Mouse (Mus musculus): ENCODE measurements around the gene Gldc. TPM values are rescaled to one million over a fixed set of nuclear protein-coding genes. Genes with fewer than 3 reads are reported as not detected.

Gene Gldc
- polyA plus RNA-seq, 1 experiment = 74.2 TPM

DNA sequence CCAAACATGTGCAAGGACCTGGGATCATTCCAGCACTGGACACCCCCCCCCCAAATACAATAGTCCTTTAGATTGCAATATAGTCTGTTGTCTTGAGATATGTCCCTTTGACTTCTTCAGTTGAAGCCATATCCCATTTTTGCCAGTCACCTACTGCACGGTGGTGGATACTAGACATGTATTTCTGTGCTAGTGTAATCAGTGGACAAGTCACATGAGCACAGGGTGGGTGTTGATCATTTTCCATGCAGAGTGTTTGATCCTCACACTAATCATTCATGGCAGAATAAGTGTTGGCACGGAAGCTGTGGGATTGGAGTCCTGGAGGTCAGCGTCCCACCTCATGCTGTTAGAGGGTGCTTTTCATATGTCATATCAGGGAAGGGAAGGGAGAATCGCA is 30.6 kb upstream of the Gldc start:
- Histone ChIP-seq H3K27ac (ENCODE audit: insufficient read depth, low read depth, low read length) (no peak overlapping the region), H3K36me3 (ENCODE audit: control insufficient read depth, insufficient read depth, low read length) (no peaks in the 10 kb centered on the region), H3K4me1 (ENCODE audit: control insufficient read depth, insufficient read depth, low read length) (no peaks in the 10 kb centered on the region; the same call in 1 of the 2 replicates), H3K27me3 (replicated peaks; ENCODE audit: control insufficient read depth, insufficient read depth, low read length) (no peaks in the 10 kb centered on the region), H3K4me3 (ENCODE audit: insufficient read depth, low read depth, low read length) (no peak overlapping the region)
- DNase-seq = no peak
- WGBS = 76% methylated on average over 4 of the region's 4 CpGs
- TF ChIP-seq POLR2A (IDR thresholded peaks at IDR 0.05; ENCODE audit: low read depth, low read length) (no peak), CTCF (conservative IDR thresholded peaks at IDR 0.05; ENCODE audit: insufficient read depth, insufficient read length, low read depth, low read length) (no peak)

DNA sequence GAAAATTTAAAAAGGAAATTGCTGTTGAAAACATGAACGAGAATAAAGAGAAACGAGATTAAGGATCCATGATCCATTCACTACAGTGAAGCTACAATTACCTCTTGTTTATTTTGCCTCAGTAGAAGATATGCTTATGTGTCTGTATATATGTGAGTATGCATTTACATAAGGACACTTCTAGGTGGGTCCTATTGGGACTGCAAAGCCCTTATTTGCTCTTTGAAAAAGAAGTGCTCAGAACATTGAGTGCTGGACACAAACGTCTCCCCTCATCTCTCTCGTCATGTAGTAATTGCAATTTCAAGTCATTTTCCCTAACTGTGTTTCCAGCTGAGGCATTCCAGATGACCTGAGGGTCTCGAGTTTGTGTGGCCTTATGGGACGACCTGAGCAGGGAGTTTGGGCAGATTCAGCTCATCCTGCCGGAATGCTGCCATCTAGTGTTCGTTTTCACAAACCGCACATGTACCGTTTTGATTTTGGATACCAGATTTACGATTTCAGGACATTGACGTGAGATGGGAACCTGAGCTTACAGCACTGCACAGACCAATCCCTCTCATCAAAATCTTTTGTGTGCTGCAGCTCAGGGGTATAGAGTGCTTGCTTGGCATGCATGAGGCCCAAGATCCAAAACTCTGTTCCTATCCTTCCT is 30.1 kb upstream of the Gldc start:
- Histone ChIP-seq H3K27ac (ENCODE audit: insufficient read depth, low read depth, low read length) (no peak overlapping the region), H3K4me1 (ENCODE audit: control insufficient read depth, insufficient read depth, low read length) (no peaks in the 10 kb centered on the region; the same call in 1 of the 2 replicates), H3K36me3 (ENCODE audit: control insufficient read depth, insufficient read depth, low read length) (no peaks in the 10 kb centered on the region), H3K27me3 (replicated peaks; ENCODE audit: control insufficient read depth, insufficient read depth, low read length) (no peaks in the 10 kb centered on the region), H3K4me3 (ENCODE audit: insufficient read depth, low read depth, low read length) (no peak overlapping the region)
- peak; percentile 48 for DNase-seq
- WGBS = 17% methylated on average over 12 of the region's 12 CpGs
- no peak for TF ChIP-seq POLR2A (IDR thresholded peaks at IDR 0.05; ENCODE audit: low read depth, low read length)
- TF ChIP-seq CTCF (conservative IDR thresholded peaks at IDR 0.05; ENCODE audit: insufficient read depth, insufficient read length, low read depth, low read length) = peak; percentile 94

DNA sequence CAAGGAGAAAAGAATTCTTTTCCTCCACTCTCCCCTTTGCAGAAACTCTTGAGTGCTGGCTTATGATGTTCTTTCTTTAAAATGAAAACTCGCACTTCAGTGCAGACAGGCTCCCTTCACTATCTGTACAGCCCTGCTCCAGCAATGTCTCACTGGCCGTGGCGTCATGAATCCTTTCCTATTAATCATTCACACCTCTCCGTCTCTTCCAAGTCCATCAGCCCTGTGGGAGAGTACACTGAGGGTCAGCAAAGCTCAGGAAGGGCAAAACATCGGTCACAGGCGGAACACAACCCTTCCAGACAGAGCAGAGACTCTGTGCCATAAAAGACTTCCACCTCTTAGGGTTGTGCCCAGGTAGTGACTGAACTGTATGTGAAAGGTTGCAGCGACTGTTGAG is 26.9 kb upstream of the Gldc start:
- TF ChIP-seq POLR2A (IDR thresholded peaks at IDR 0.05; ENCODE audit: low read depth, low read length) (no peak), CTCF (conservative IDR thresholded peaks at IDR 0.05; ENCODE audit: insufficient read depth, insufficient read length, low read depth, low read length) (no peak)
- Histone ChIP-seq H3K4me3 (ENCODE audit: insufficient read depth, low read depth, low read length) (no peak overlapping the region), H3K27ac (ENCODE audit: insufficient read depth, low read depth, low read length) (no peak overlapping the region), H3K36me3 (ENCODE audit: control insufficient read depth, insufficient read depth, low read length) (no peaks in the 10 kb centered on the region), H3K27me3 (replicated peaks; ENCODE audit: control insufficient read depth, insufficient read depth, low read length) (no peaks in the 10 kb centered on the region), H3K4me1 (ENCODE audit: control insufficient read depth, insufficient read depth, low read length) (no peaks in the 10 kb centered on the region; the same call in 1 of the 2 replicates)
- DNase-seq = peak; percentile 88
- 42% methylated on average over 7 of the region's 7 CpGs for WGBS

GRCm38 (mm10) chr19:30194999-30195398 is 19.8 kb upstream of the Gldc start:
- no peak overlapping the region for H3K4me3 ChIP-seq (ENCODE audit: insufficient read depth, low read depth, low read length)
- 76% methylated on average over 6 of the region's 6 CpGs for WGBS
- no peaks in the 10 kb centered on the region for H3K27me3 ChIP-seq (replicated peaks; ENCODE audit: control insufficient read depth, insufficient read depth, low read length)
- no peak overlapping the region for H3K27ac ChIP-seq (ENCODE audit: insufficient read depth, low read depth, low read length)
- no peaks in the 10 kb centered on the region for H3K4me1 ChIP-seq (ENCODE audit: control insufficient read depth, insufficient read depth, low read length)
- DNase-seq = no peak
- TF ChIP-seq POLR2A (IDR thresholded peaks at IDR 0.05; ENCODE audit: low read depth, low read length) (no peak), CTCF (conservative IDR thresholded peaks at IDR 0.05; ENCODE audit: insufficient read depth, insufficient read length, low read depth, low read length) (no peak)
- no peaks in the 10 kb centered on the region for H3K36me3 ChIP-seq (ENCODE audit: control insufficient read depth, insufficient read depth, low read length)

DNA sequence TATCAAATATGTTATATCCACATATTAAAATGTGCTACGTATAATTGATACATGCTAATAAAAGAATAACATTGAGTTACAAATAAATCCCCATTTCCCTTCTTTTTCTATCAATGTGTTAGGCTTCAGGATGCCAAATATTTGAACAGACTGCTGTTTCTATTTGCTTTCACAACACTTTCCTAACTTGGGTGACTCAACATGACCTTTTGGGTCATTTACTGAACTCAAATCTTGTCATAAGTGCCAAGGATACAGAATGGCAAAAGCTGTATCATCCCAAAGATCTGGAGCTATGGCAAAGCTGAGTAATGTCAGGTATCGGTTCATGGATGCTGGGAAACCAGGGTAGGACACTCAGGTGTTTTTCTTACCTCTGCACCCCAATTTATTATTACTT is 12.0 kb upstream of the Gldc start:
- H3K27ac ChIP-seq (ENCODE audit: insufficient read depth, low read depth, low read length) = no peak overlapping the region
- 96% methylated on average over 2 of the region's 2 CpGs for WGBS
- no peak overlapping the region for H3K4me3 ChIP-seq (ENCODE audit: insufficient read depth, low read depth, low read length)
- H3K36me3 ChIP-seq (ENCODE audit: control insufficient read depth, insufficient read depth, low read length) = no peaks in the 10 kb centered on the region
- no peak for DNase-seq
- no peaks in the 10 kb centered on the region for H3K27me3 ChIP-seq (replicated peaks; ENCODE audit: control insufficient read depth, insufficient read depth, low read length)
- H3K4me1 ChIP-seq (ENCODE audit: control insufficient read depth, insufficient read depth, low read length) = no peaks in the 10 kb centered on the region
- TF ChIP-seq CTCF (conservative IDR thresholded peaks at IDR 0.05; ENCODE audit: insufficient read depth, insufficient read length, low read depth, low read length) = no peak
- no peak for TF ChIP-seq POLR2A (IDR thresholded peaks at IDR 0.05; ENCODE audit: low read depth, low read length)

DNA sequence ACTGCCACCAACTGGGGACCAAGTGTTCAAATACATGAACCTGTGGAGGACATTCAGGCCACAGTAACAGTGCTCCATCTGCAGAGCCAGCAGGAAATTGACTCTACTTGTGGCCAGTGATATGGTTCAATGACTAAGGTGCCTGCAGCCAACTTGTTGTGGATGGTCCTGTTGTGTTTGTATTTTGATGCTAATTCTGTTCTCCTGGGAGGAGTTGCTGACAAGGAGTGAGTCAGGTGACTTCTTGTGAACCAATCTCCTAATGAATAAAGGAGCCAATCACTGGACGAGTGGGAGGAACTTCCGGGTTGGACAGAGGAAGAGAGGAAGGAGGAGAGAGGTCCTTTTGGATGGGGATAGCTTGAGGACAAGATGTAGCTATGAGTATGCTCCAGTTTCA is 10.3 kb upstream of the Gldc start:
- Histone ChIP-seq H3K27me3 (replicated peaks; ENCODE audit: control insufficient read depth, insufficient read depth, low read length) (no peaks in the 10 kb centered on the region), H3K4me1 (ENCODE audit: control insufficient read depth, insufficient read depth, low read length) (no peaks in the 10 kb centered on the region), H3K36me3 (ENCODE audit: control insufficient read depth, insufficient read depth, low read length) (no peaks in the 10 kb centered on the region), H3K27ac (ENCODE audit: insufficient read depth, low read depth, low read length) (no peak overlapping the region), H3K4me3 (ENCODE audit: insufficient read depth, low read depth, low read length) (no peak overlapping the region)
- 96% methylated on average over 2 of the region's 2 CpGs for whole genome bisulfite sequencing
- DNase-seq = no peak
- TF ChIP-seq POLR2A (IDR thresholded peaks at IDR 0.05; ENCODE audit: low read depth, low read length) = no peak
- TF ChIP-seq CTCF (conservative IDR thresholded peaks at IDR 0.05; ENCODE audit: insufficient read depth, insufficient read length, low read depth, low read length) = no peak; the same call in 1 of the 2 replicates

- no peak overlapping the region for H3K4me3 ChIP-seq (ENCODE audit: insufficient read depth, low read depth, low read length)
- no peaks in the 10 kb centered on the region for H3K4me1 ChIP-seq (ENCODE audit: control insufficient read depth, insufficient read depth, low read length)
- no peak overlapping the region for H3K27ac ChIP-seq (ENCODE audit: insufficient read depth, low read depth, low read length)
- WGBS = 87% methylated on average over 1 of the region's 1 CpGs
- TF ChIP-seq POLR2A (IDR thresholded peaks at IDR 0.05; ENCODE audit: low read depth, low read length) (no peak), CTCF (conservative IDR thresholded peaks at IDR 0.05; ENCODE audit: insufficient read depth, insufficient read length, low read depth, low read length) (no peak)
- no peaks in the 10 kb centered on the region for H3K36me3 ChIP-seq (ENCODE audit: control insufficient read depth, insufficient read depth, low read length)
- no peak for DNase-seq
- H3K27me3 ChIP-seq (replicated peaks; ENCODE audit: control insufficient read depth, insufficient read depth, low read length) = no peaks in the 10 kb centered on the region
Observed at GRCm38 (mm10) chr19:30179979-30180378, 4.8 kb upstream of the Gldc start.
